Mouse (Mus musculus) B cell, adult 62 days (primary cell): ENCODE data around the gene Wdr83os. TPM values are rescaled to one million over a fixed set of nuclear protein-coding genes. Genes with fewer than 3 reads are reported as not detected.

ENCODE experiments used
- total RNA-seq: library from RNA; stranded (reverse); gene quantifications from 4 replicates; pipeline ENCODE4 v1.2.4, GENCODE M21; 2023

Wdr83os gene
- 43.4 to 52.3 TPM (median 47.1 TPM) in 4 replicates for total RNA-seq

DNA sequence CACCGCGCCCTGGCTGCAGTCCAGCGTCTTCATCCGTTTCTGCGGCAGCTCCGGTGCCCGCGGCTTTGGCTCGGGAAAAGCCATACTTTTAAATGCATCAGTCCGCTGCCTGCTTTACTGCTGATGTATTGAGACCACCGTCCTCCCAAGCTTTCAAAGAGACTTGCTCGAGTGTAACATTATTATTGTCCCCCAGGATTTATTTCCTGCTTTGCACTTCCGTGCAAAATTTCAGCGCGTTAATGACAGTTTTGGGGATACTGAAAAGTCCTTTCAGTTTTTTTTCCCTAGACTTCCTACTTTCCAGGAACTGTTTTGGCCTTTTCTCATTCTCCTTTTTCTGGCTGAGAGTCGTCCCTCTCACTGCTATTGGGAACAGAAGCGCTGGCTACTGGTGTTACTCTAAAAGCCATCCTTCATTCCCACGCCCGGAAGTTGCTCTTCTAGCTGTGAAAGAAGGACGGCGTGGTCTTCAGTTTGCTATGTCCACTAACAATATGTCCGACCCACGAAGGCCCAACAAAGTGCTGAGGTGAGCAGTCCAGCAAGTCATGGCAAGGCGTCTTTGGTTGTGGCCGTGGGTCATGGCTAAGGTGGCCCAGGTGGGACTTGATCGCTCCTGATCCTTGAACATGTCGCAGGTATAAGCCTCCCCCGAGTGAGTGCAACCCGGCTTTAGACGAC is at the start of gene Wdr83os:
Gene Wdr83os (plus strand): TSS at position 209 of the 684 bp plus-strand sequence.

DNA sequence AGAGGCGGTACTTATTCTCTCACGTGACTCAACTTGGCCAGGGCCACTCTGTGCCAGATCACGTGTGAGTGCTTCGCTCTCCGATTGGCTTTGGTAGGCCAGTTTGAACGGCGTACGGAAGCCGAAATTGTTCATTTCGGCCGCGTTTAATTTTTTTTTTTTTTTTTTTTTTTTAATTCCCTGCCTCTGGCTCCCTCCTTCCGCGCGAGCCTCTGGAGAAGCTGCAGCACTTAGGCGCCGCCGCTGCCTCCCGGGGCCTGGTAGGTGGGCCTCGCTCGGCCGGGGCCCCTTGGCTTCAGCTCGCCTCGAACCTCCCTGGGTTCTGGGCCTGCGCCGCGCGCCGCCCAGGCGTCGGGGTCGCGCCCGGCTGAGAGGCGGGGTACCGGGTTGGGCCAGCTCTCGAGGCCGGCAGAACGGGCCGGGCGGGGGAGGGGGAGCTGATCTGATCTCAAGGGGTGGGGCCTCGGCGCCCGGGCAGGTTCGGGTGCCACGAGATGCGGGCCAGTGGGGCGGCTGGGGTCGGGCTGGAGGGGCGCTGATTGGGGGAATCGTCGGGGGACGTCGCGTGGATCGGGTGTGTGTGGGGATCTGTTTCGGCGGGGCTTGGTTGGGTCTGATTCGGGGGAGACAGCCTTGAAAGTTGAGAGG is 43.7 kb upstream of the Wdr83os start, which contains the start of gene Tnpo2:
Gene Tnpo2 (plus strand): TSS at position 198 of the 648 bp plus-strand sequence.

DNA sequence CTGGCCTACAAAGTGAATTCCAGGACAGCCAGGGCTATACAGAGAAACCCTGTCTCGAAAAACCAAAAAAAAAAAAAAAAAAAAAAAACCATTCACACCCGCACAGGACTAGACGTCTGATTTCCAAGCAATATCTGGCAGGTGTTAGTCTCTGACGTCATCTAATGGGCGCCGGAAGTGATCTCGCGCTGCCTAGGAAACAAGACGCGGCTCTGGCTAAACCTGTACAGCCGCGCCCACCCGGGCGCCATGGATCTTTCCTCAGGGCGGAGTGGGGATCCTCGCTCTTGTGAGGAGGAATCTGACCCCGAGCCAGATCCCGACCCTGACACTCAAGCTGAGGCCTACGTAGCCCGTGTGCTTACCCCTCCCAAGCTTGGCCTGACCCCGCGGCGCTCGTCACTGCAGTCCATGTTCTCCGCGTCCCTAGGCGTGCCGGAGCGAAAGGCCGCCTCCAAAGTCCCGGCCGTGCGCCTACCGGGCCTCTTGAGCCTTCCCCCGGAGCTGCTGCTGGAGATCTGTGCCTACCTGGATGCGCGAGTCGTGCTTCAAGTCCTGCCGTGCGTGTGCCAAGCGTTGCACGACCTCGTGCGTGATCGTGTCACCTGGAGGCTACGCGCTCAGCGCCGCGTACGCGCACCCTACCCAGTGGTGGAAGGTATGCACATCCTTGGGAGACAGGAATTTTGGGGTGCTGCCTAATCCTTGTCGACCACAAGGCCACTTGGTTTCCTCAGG is 20.5 kb upstream of the Wdr83os start, which contains the start of gene Fbxw9:
Gene Fbxw9 (plus strand): TSS at position 177 of the 738 bp plus-strand sequence.

DNA sequence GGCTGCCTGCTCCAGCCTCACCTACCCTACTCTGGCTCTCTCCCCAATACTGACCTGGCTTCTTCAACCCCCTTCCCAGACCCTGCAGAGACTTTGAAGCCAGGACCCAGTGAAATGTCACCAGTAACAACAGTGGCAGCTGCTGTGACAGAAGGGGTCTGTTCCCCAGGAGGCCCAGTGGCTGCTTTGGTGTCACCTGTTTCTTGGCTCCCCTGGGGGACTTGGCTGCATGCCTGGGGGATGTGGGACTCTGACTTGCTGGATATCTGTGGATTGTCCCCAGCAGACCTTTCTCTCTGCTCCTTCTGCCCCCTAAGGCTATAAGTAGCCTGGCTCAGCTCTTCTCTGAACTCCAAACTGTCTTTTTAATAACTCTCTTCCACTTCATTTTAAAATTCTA is 12.6 kb upstream of the Wdr83os start, which contains the start of gene Gm5741:
Gene Gm5741 (minus strand): TSS at position 1 of the 400 bp plus-strand sequence.

DNA sequence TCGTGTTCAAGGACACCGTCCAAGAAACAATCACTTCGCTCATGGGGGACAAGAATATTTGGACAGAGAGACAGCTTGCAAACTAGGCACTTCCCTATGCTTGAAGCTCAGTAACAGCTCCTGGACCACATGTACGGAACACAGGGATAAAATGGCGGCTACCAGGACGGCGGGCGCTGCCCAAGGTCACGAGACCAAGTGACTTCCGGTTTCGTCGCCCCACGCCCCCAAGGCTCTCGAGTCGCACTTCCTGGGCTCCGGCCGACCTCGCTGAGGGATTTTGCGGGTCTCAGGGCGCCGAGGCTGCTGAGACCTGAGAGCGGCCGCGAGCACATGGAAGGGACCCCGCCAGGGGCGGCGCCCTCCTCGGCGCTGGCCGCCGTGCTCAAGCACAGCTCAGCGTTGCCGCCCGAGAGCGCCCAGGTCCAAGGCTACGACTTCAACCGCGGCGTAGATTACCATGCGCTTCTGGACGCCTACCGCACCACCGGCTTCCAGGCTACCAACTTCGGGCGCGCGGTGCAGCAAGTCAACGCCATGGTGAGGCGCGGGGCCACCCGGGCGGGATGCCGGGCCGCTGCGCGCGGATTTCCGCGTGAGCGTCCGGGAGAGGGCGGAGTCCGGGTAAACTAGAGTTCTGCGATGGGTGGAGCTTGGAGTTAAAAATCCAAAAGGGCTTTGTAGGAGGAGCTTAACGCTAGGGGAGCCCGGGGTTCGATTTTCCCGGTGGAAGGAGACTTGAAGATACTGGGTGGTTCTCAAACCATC is 8.8 kb upstream of the Wdr83os start, which contains the start of gene Dhps:
Gene Dhps (plus strand): TSS at position 244 of the 768 bp plus-strand sequence.

DNA sequence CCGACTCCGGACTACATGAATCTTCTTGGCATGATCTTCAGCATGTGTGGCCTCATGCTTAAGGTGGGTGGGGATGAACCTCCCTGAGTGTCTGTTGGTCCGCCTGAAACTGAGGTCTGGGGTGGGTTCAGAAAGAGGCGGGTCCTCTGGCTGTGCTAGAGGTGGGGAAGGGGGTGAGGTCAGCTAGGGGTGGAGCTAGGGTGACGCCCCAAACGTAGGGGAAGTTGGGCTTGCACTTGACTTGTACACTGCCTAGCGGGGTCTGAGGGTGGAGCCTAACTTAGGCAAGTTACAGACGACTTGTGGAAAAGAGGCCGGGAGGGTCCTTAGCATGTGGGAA is 646 bp downstream of the Wdr83os start, which contains the start of gene Wdr83:
Gene Wdr83 (minus strand): TSS at position 91 of the 340 bp plus-strand sequence.

DNA sequence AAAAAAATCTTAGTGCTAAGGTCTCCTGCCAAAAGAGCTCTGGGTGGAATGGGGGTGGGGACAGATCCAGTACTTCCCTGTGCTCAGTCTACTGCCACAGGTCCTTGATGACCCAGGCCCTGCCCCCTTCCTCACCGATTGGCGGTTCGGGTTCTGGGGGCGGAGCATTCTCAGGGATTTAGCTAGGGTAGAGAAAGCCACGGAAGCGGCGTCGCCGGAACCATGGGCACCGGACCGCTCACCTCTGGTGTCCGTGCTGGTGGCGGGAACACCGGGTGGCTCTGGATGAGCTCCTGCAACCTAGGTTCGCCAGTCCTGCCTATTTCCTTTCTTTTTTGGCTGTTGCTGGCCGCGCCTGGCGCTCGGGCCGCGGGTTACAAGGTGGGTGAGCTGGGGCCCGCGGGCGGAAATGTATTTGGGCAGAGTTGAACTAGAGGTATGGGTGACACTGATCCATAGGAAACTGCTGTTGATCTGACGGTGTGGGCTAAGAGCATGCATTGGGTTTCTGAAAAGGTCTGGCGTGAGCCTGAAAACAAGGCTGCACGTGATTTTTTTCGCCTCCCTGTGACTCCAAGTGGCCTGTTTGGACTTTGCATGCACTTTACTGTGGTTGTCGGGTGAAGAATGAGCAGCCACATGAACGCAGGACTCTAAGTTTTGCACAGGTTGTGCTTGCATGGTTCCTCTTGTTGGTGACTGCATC is 2.7 kb downstream of the Wdr83os start, which contains the start of gene Man2b1:
Gene Man2b1 (plus strand): TSS at position 163 of the 706 bp plus-strand sequence.

DNA sequence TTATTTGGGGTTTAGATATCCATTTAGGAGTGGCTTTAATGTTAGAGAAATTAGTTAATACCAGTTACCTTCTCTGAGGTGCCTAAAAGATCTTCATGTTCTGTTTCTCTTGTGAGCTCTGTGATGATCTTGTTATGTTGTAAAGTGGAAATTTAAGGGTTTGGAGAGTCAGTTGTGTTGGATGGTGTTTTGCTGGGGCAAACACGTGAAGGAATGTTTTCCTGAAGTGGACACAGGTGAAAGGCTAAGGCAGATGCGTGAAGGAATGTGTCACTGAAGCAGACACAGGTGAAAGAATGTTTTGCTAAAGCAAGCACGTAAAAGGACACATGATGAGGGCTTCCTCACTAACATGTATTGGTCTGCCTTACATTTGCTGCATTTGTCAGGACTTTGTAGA is 42.5 kb downstream of the Wdr83os start, which contains the start of gene Zfp791:
Gene Zfp791 (minus strand): TSS at position 101 of the 400 bp plus-strand sequence.

Other genes with a start within 250 kb of the Wdr83os start
- gene Gadd45gip1, start 249.2 kb upstream of the Wdr83os start, total RNA-seq: 10.7 to 13.2 TPM (median 12.1 TPM) in 4 replicates
- 53.8 to 68.0 TPM (median 60.0 TPM) in 4 replicates for gene Rad23a, start 240.1 kb upstream of the Wdr83os start, total RNA-seq
- gene Calr, start 233.8 kb upstream of the Wdr83os start, total RNA-seq: 520 to 585 TPM (median 529 TPM) in 4 replicates
- 60.9 to 68.8 TPM (median 65.9 TPM) in 4 replicates for gene Farsa, start 223.8 kb upstream of the Wdr83os start, total RNA-seq
- gene Syce2, start 208.6 kb upstream of the Wdr83os start, total RNA-seq: 5.7 to 9.3 TPM (median 8.5 TPM) in 4 replicates
- gene Gcdh, start 186.8 kb upstream of the Wdr83os start, total RNA-seq: 19.0 to 33.9 TPM (median 24.8 TPM) in 4 replicates
- 0.39 TPM in 1 of 4 replicates, not detected in the others for gene Klf1, start 178.8 kb upstream of the Wdr83os start, total RNA-seq
- gene Dnase2a, start 172.2 kb upstream of the Wdr83os start, total RNA-seq: 56.5 to 67.9 TPM (median 65.7 TPM) in 4 replicates
- gene Mast1, start 143.4 kb upstream of the Wdr83os start, total RNA-seq: 0.18 to 0.44 TPM (median 0.31 TPM) in 4 replicates
- gene Rtbdn, start 133.7 kb upstream of the Wdr83os start, total RNA-seq: not detected in 4 replicates
- gene Gm49661, start 111.3 kb upstream of the Wdr83os start, total RNA-seq: 3.3 TPM in 1 of 4 replicates, not detected in the others
- 55.0 to 57.2 TPM (median 55.6 TPM) in 4 replicates for gene Prdx2, start 111.2 kb upstream of the Wdr83os start, total RNA-seq
- gene Rnaseh2a, start 111.0 kb upstream of the Wdr83os start, total RNA-seq: 24.0 to 35.1 TPM (median 26.0 TPM) in 4 replicates
- gene Junb, start 102.0 kb upstream of the Wdr83os start, total RNA-seq: 1,593 to 1,983 TPM (median 1,752 TPM) in 4 replicates
- gene Hook2, start 90.1 kb upstream of the Wdr83os start, total RNA-seq: 6.7 to 9.1 TPM (median 8.3 TPM) in 4 replicates
- not detected in 4 replicates for gene Best2, start 66.2 kb upstream of the Wdr83os start, total RNA-seq
- 80.7 to 99.0 TPM (median 92.9 TPM) in 4 replicates for gene Asna1, start 55.5 kb upstream of the Wdr83os start, total RNA-seq
- 194 to 214 TPM (median 210 TPM) in 4 replicates for gene Trir, start 53.9 kb upstream of the Wdr83os start, total RNA-seq
- 44.5 to 50.5 TPM (median 46.9 TPM) in 4 replicates for gene Tnpo2, start 43.8 kb upstream of the Wdr83os start, total RNA-seq
- 12.9 to 16.5 TPM (median 14.4 TPM) in 4 replicates for gene Fbxw9, start 20.7 kb upstream of the Wdr83os start, total RNA-seq
- gene Gm5741, start 12.8 kb upstream of the Wdr83os start, total RNA-seq: not detected in 4 replicates
- gene Dhps, start 9.0 kb upstream of the Wdr83os start, total RNA-seq: 123 to 148 TPM (median 135 TPM) in 4 replicates
- gene Wdr83, start 566 bp downstream of the Wdr83os start, total RNA-seq: 11.1 to 22.3 TPM (median 15.6 TPM) in 4 replicates
- gene Man2b1, start 2.5 kb downstream of the Wdr83os start, total RNA-seq: 152 to 159 TPM (median 155 TPM) in 4 replicates
- not detected in 4 replicates for gene Zfp791, start 42.4 kb downstream of the Wdr83os start, total RNA-seq
- not detected in 4 replicates for gene Cks1brt, start 71.2 kb downstream of the Wdr83os start, total RNA-seq
- gene Olfr371, start 145.2 kb downstream of the Wdr83os start, total RNA-seq: not detected in 4 replicates
- gene Orc6, start 218.9 kb downstream of the Wdr83os start, total RNA-seq: 29.2 to 34.4 TPM (median 33.0 TPM) in 4 replicates
- 73.7 to 74.9 TPM (median 74.4 TPM) in 4 replicates for gene Vps35, start 219.1 kb downstream of the Wdr83os start, total RNA-seq